Mouse (Mus musculus) gonadal fat pad, adult 2 months (tissue): ENCODE results near the gene Mob3c. TPM values are rescaled to one million over a fixed set of nuclear protein-coding genes. Genes with fewer than 3 reads are reported as not detected.

Experiments
- DNase-seq: peaks from one replicate; pipeline ENCODE4 v3.0.0-alpha.2; 2012; ENCODE audit warnings: low read depth
- polyA plus RNA-seq: library from polyadenylated mRNA; depleted of rRNA; stranded (reverse); fragments of >200 nt; gene quantifications from 2 replicates; pipeline ENCODE4 v1.2.3, GENCODE M21; 2012; rRNA removed

Gene Mob3c
- polyA plus RNA-seq, 1 experiment, result 21.6 TPM

DNA sequence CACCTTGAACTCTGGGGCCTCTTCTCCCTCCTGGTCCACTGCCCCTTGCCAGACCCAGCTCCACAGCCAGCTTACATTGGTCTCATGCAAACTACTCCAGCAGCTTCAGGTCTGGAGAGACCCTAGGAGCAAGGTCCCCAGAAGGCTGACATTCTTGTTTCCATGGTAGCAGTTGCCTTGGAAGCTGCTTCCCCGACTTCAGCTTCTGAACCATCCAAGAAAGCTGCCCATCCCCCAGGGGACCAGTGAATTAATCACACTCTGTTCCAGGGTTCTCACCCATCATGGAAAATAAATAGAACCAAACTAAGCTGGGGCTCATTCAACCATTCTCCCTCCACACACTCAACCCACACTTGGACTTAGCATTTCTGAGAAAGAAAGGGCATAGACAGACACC is 53.3 kb downstream of the Mob3c start:
- no peak for DNase-seq

DNA sequence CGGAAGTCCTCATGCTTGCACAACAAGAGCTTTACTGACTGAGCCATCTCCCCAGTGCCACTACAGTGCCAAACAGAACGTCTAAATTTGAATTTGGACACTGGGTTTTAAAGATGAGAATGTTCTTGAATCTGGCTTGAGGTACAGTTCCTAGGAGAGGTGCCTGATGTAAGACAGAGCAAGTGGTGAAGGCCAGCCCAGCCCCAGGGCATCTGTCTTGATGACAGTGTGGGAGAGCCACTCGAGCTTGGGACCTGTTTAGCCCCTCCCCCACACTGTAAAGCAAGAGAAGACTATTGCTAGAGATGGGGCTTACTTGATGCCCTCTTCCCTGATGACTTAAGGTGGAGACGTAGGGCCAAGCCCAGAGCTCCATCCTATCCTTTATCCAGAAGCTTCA is 54.3 kb downstream of the Mob3c start:
- no peak for DNase-seq

DNA sequence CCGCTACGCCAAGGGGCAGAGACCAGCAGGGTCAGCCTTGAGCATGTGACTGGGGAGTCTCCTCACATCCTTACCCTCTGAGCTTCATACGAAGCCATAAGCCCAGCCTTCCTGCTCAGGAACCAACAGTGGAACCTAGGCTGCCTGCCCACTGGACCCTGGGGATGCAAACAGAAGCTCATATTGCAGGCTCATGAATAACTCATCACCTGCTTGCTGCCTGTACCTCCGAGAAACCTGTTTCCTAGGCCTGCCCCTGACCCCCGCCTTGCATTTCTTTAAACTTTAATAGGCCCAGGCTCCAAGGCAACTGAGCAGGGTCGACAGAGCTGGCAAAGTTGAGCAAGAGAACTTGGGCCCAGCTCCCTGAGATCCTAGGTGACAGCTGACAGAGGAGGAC is 56.1 kb downstream of the Mob3c start, which contains the start of gene Kncn:
Gene Kncn, plus strand, starts transcription at position 379 of the 400 bp plus-strand sequence.
- no peak for DNase-seq

Other genes with a start within 250 kb of the Mob3c start
- gene Cyp4a32, start 227.1 kb upstream of the Mob3c start, polyA plus RNA-seq, result not detected in 2 replicates
- gene Cyp4b1, start 180.4 kb upstream of the Mob3c start, polyA plus RNA-seq, result 53.7 and 66.2 TPM in 2 replicates
- gene Efcab14, start 90.3 kb upstream of the Mob3c start, polyA plus RNA-seq, result 23.5 and 25.0 TPM in 2 replicates
- gene Tex38, start 47.1 kb upstream of the Mob3c start, polyA plus RNA-seq, result 0.39 and 0.43 TPM in 2 replicates
- 14.7 and 20.9 TPM in 2 replicates for gene Atpaf1, start 43.3 kb upstream of the Mob3c start, polyA plus RNA-seq
- 41.0 and 49.9 TPM in 2 replicates for gene Mknk1, start 11.1 kb downstream of the Mob3c start, polyA plus RNA-seq
- not detected in 2 replicates for gene Kncn, start 56.3 kb downstream of the Mob3c start, polyA plus RNA-seq
- gene 6430628N08Rik, start 62.6 kb downstream of the Mob3c start, polyA plus RNA-seq, result 0.31 and 0.85 TPM in 2 replicates
- 0.03 TPM in 1 of 2 replicates, not detected in the other for gene Dmbx1, start 111.8 kb downstream of the Mob3c start, polyA plus RNA-seq
- 36.0 and 47.0 TPM in 2 replicates for gene Faah, start 189.8 kb downstream of the Mob3c start, polyA plus RNA-seq
- gene Nsun4, start 225.8 kb downstream of the Mob3c start, polyA plus RNA-seq, result 9.7 and 10.5 TPM in 2 replicates
- 166 and 185 TPM in 2 replicates for gene Uqcrh, start 247.0 kb downstream of the Mob3c start, polyA plus RNA-seq
- 71.5 and 83.8 TPM in 2 replicates for gene Lrrc41, start 247.2 kb downstream of the Mob3c start, polyA plus RNA-seq